Mouse (Mus musculus) midbrain, embryonic 11.5 days (tissue): Measurements from ENCODE around the gene Kmt2a. TPM values are rescaled to one million over a fixed set of nuclear protein-coding genes. Genes with fewer than 3 reads are reported as not detected.

ENCODE experiments used
- ATAC-seq: fragments of 200-750 bp; cut with Nextera tagmentation; 2 replicates; pipeline ENCODE4 v1.8.0; 2017; ENCODE audit warnings: moderate TSS enrichment, moderate library complexity; ENCODE audit not compliant: low FRiP score
- DNase-seq: peaks from one replicate; pipeline ENCODE4 v3.0.0; 2015; ENCODE audit warnings: low spot score; ENCODE audit errors: missing footprints
- H3K27ac ChIP-seq: fragments of 300-500 bp; sonication (generic); 2 replicates; pipeline ENCODE4 v1.5.1; 2014; ENCODE audit warnings: low read depth, low read length
- H3K27me3 ChIP-seq: fragments of 300-500 bp; sonication (generic); 2 replicates; pipeline ENCODE4 v1.6.1; 2014; ENCODE audit warnings: mild to moderate bottlenecking, low read length, moderate library complexity, mixed read lengths; ENCODE audit not compliant: control insufficient read depth, insufficient read depth
- H3K36me3 ChIP-seq: fragments of 300-500 bp; sonication (generic); 2 replicates; pipeline ENCODE4 v1.6.1; 2014; ENCODE audit warnings: mild to moderate bottlenecking, low read length, moderate library complexity, mixed read lengths; ENCODE audit not compliant: control insufficient read depth, insufficient read depth
- H3K4me1 ChIP-seq: fragments of 300-500 bp; sonication (generic); 2 replicates; pipeline ENCODE4 v1.6.1; 2014; ENCODE audit warnings: low read length; ENCODE audit not compliant: control insufficient read depth, insufficient read depth
- H3K4me2 ChIP-seq: fragments of 300-500 bp; sonication (generic); 2 replicates; pipeline ENCODE4 v1.6.1; 2014; ENCODE audit warnings: mild to moderate bottlenecking, moderate library complexity
- H3K4me3 ChIP-seq: fragments of 300-500 bp; sonication (generic); 2 replicates; pipeline ENCODE4 v1.5.1; 2014; ENCODE audit warnings: low read depth, low read length
- H3K9ac ChIP-seq: fragments of 300-500 bp; sonication (generic); 2 replicates; pipeline ENCODE4 v1.6.1; 2014; ENCODE audit warnings: low read length
- H3K9me3 ChIP-seq: fragments of 300-500 bp; sonication (generic); 2 replicates; pipeline ENCODE4 v1.6.1; 2016; ENCODE audit warnings: low read length; ENCODE audit not compliant: control insufficient read depth
- WGBS: fragments of 180-500 bp; shearing (Covaris S2); extraction: QIAGEN DNeasy Blood & Tissue Kit; methylation state at CpG from one replicate; pipeline ENCODE4 v1.1.7; 2014; 5-methylcytosine and 5-hydroxymethylcytosine counted together
- polyA plus RNA-seq: library from polyadenylated mRNA; unstranded; fragments of >200 nt; fragmentation: Nextera tagmentation; extraction: Ambion mirVana; gene quantifications from 2 replicates; pipeline ENCODE4 v1.2.1, GENCODE M21; 2014

The Kmt2a gene
- polyA plus RNA-seq, 1 experiment from 2014 or later = 14.0 TPM

DNA sequence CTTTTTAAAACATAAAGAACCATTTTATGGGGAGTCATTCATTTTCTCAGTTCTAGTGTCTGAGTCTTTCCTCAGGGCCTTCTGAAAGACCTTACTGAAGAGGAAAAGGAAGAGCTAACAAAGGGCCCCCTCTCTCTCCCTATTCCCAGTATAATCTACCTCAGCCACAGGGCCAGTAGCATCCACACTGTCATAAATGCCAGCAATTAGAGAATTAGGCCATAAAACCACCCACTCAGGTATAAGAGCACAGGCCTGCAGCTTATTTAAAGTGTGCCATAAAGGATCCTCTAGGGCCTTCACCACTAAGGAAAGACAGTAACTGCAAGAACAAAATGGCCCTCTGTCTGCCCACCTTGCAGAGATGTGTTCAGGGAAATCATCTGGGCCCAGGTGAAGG lies 6.9 kb downstream of the Kmt2a start:
- H3K36me3 ChIP-seq = no peaks in the 10 kb centered on the region

GRCm38 (mm10) chr9:44873665-44874064 lies 7.4 kb downstream of the Kmt2a start:
- Histone ChIP-seq H3K27ac (no peak overlapping the region), H3K9me3 (no peaks in the 10 kb centered on the region), H3K36me3 (no peaks in the 10 kb centered on the region), H3K4me2 (no peak overlapping the region), H3K27me3 (no peaks in the 10 kb centered on the region), H3K4me3 (no peak overlapping the region), H3K4me1 (peaks cover 11% of the 10 kb centered on the region), H3K9ac (no peak overlapping the region)
- ATAC-seq = no peak
- WGBS = 85% methylated on average over 5 of the region's 5 CpGs
- no peak for DNase-seq

More for the DNA sequence above, 6.9 kb downstream of the Kmt2a start:
- Histone ChIP-seq H3K4me1 (peaks cover 16% of the 10 kb centered on the region), H3K27me3 (no peaks in the 10 kb centered on the region), H3K9me3 (no peaks in the 10 kb centered on the region), H3K9ac (no peak overlapping the region), H3K27ac (no peak overlapping the region), H3K4me3 (no peak overlapping the region), H3K4me2 (no peak overlapping the region)
- DNase-seq (no peak), ATAC-seq (no peak)

GRCm38 (mm10) chr9:44868336-44869094 lies 12.6 kb downstream of the Kmt2a start:
- Histone ChIP-seq H3K27me3 (no peaks in the 10 kb centered on the region), H3K4me2 (no peak overlapping the region), H3K9me3 (no peaks in the 10 kb centered on the region), H3K4me1 (peaks cover 2% of the 10 kb centered on the region; the same call in 1 of the 2 replicates), H3K36me3 (peaks cover 4% of the 10 kb centered on the region; the same call in 1 of the 2 replicates), H3K27ac (no peak overlapping the region), H3K4me3 (no peak overlapping the region), H3K9ac (no peak overlapping the region)
- ATAC-seq (no peak), DNase-seq (no peak)
- WGBS = 86% methylated on average over 13 of the region's 13 CpGs

DNA sequence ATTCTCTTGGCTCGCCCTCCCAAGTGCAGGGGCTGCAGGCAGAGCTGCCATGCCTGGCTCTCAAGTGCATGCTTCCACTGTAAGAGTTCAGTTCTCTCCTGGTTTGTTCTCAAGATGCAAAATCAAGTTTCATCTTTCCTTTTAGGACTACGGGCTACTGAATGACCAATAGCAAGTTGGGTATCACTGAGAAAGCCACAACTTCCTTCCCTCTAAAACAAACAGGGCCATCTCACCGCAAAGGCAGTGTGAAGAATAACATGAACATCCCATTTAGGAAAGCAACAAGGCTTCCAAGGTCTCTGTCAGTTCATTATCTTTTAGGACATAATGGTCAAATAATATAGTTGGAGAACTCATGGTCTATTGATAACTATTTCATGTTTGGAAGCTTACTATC lies 13.4 kb downstream of the Kmt2a start:
- Histone ChIP-seq H3K27ac (no peak overlapping the region), H3K9me3 (no peaks in the 10 kb centered on the region), H3K4me3 (no peak overlapping the region), H3K4me2 (no peak overlapping the region), H3K9ac (no peak overlapping the region), H3K4me1 (peaks cover 2% of the 10 kb centered on the region; the same call in 1 of the 2 replicates), H3K27me3 (no peaks in the 10 kb centered on the region), H3K36me3 (peaks cover 4% of the 10 kb centered on the region; the same call in 1 of the 2 replicates)
- ATAC-seq = no peak
- WGBS = 92% methylated on average over 3 of the region's 3 CpGs
- no peak for DNase-seq

DNA sequence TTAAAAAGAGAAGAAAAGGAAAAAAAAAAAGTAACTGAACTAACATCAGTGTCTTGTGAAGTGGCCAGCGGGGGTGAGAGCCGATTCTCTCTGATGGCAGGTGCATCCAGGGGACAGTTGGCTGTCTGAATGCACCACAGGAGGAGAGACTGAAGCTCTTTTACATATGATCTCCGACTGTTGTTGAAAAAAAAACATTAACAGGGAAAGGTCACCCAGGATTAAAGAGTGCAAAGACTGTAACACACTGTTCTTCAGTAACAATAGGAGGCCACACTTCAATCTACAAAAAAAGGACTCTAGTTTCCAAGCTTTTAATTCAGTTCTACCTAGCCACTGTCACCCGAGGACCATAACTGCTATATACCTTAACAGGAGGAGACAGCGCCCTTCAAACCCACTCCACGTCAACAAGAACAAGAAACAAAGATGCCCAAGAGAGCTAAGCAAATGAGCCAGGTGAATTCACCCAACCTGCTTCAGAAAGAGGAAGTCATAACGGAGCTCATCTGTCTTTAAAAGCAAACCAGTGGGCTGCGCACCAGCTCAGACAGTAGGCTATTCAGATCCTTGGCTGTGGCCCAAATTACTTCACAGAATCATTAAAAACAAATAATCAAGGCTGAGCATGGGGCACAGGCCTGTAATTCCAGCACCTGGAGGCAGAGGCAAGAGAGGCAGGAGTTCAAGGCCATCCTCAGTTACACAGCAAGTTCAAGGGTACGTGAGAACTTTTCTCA lies 14.4 kb downstream of the Kmt2a start:
- Histone ChIP-seq H3K27me3 (no peaks in the 10 kb centered on the region), H3K4me2 (no peak overlapping the region), H3K9me3 (no peaks in the 10 kb centered on the region), H3K9ac (no peak overlapping the region), H3K36me3 (peaks cover 7% of the 10 kb centered on the region), H3K4me3 (no peak overlapping the region), H3K4me1 (peaks cover 2% of the 10 kb centered on the region; the same call in 1 of the 2 replicates), H3K27ac (no peak overlapping the region)
- WGBS = 73% methylated on average over 9 of the region's 9 CpGs
- DNase-seq (no peak), ATAC-seq (no peak)

DNA sequence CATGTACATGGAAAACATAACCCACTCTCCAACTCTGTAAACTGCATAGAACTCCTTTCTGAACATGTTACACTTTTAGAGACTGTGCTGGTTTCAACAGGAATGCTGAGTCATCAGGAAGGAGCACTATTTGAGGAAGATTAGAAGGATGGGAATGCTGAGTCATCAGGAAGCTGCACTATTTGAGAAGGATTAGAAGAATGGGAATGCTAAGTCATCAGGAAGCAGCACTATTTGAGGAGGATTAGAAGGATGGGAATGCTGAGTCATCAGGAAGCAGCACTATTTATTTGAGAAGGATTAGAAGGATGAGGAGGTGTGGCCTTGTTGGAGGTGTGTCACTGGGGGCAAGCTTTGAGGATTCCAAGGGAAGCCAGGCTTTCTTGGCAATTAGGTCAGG lies 20.0 kb downstream of the Kmt2a start:
- Histone ChIP-seq H3K4me1 (peaks cover 2% of the 10 kb centered on the region; the same call in 1 of the 2 replicates), H3K9me3 (no peaks in the 10 kb centered on the region), H3K9ac (no peak overlapping the region), H3K27me3 (no peaks in the 10 kb centered on the region), H3K4me2 (no peak overlapping the region), H3K4me3 (no peak overlapping the region), H3K27ac (no peak overlapping the region), H3K36me3 (peaks cover 14% of the 10 kb centered on the region)
- ATAC-seq (no peak), DNase-seq (no peak)

- ATAC-seq (no peak), DNase-seq (no peak)
- Histone ChIP-seq H3K4me1 (no peaks in the 10 kb centered on the region), H3K36me3 (peaks cover 10% of the 10 kb centered on the region), H3K9me3 (no peaks in the 10 kb centered on the region), H3K4me2 (no peak overlapping the region), H3K27ac (no peak overlapping the region), H3K27me3 (no peaks in the 10 kb centered on the region), H3K4me3 (no peak overlapping the region), H3K9ac (no peak overlapping the region)
- 97% methylated on average over 3 of the region's 3 CpGs for WGBS
Measured at GRCm38 (mm10) chr9:44858657-44859056, 22.4 kb downstream of the Kmt2a start.

DNA sequence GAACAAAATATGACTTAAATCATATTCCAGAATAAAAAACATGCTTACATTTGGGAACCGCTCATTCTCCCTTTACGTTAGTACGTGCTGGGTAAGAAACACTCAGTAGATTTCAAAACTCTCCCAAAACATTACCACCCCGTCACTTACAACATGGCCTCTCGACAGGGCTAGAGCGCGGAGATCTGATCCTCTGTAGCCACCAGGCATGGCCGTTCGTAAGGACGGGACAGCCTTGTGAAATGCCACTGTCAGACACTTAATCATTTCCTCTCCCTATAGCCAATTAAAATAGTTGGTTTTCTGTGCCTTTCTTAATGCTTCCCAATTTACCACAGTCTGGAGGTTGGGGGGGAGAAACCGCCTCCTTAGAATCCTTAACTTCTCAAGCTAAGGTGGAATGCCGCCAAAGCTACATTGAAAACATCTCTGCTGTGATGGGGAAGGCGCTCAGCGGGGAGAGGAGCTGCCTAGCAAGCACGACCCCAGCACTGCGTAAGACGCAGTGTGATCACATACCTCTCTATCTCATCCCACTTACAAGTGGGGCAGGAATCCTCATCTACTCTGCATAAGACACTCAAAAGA lies 23.6 kb downstream of the Kmt2a start:
- Histone ChIP-seq H3K4me3 (no peak overlapping the region), H3K27ac (no peak overlapping the region), H3K9ac (no peak overlapping the region), H3K27me3 (no peaks in the 10 kb centered on the region), H3K4me1 (no peaks in the 10 kb centered on the region), H3K36me3 (peaks cover 10% of the 10 kb centered on the region), H3K9me3 (no peaks in the 10 kb centered on the region), H3K4me2 (no peak overlapping the region)
- no peak for ATAC-seq
- no peak for DNase-seq
- 92% methylated on average over 17 of the region's 17 CpGs for WGBS

GRCm38 (mm10) chr9:44855153-44855552 lies 25.9 kb downstream of the Kmt2a start:
- no peaks in the 10 kb centered on the region for H3K36me3 ChIP-seq

More at GRCm38 (mm10) chr9:44855153-44855552, 25.9 kb downstream of the Kmt2a start:
- H3K4me2 ChIP-seq = no peak overlapping the region
- H3K9ac ChIP-seq = no peak overlapping the region
- H3K9me3 ChIP-seq = no peaks in the 10 kb centered on the region
- DNase-seq (no peak), ATAC-seq (no peak)
- H3K4me1 ChIP-seq = no peaks in the 10 kb centered on the region
- WGBS = 88% methylated on average over 6 of the region's 6 CpGs
- H3K27ac ChIP-seq = no peak overlapping the region
- no peaks in the 10 kb centered on the region for H3K27me3 ChIP-seq
- no peak overlapping the region for H3K4me3 ChIP-seq
